Mouse (Mus musculus) cortical plate, adult 2 months (tissue): ENCODE results near the gene Ifitm10.

ENCODE experiments used
- CTCF ChIP-seq: fragments of 200-500 bp; IDR thresholded peaks from 2 replicates; pipeline ENCODE4 v1.5.1; 2011; ENCODE audit warnings: mild to moderate bottlenecking, control low read depth, low read length; ENCODE audit not compliant: insufficient read depth; ENCODE audit errors: extremely low read depth
- POLR2A ChIP-seq: fragments of 200-500 bp; IDR thresholded peaks from 2 replicates; pipeline ENCODE4 v1.6.1; 2011; ENCODE audit warnings: mild to moderate bottlenecking, low read length, control low read depth; ENCODE audit not compliant: insufficient read depth; ENCODE audit errors: extremely low read depth

- no peak for TF ChIP-seq CTCF
- TF ChIP-seq POLR2A = no peak
Measured at GRCm38 (mm10) chr7:142391609-142392008, 18.1 kb upstream of the Ifitm10 start.
